Mouse (Mus musculus) cerebellum, adult 9-10 months (tissue): ENCODE results near the gene Srms.

Experiments used
- DNase-seq: peaks from one replicate; pipeline ENCODE4 v3.0.0; 2022

Gene Srms

DNA sequence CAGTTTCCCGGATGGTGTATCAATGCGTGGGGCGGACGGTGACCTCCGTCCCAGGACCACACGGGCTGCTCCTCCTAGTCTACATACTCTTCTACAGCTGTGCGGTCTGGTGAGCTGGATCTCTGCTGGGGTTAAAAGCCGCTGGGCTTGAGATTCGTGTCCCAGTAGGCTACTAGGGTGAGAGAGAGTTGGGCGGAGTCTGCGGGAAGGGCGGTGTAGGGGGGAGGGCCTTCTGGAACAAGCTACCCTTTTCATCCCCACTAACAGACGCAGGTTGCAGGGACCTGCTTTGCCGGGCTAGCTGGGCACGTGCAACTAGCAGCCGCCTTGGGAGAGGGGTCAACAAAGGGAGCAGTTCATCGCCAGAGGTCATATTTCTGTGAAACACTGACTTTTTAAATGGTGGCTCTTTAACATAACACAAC is at the start of gene Srms:
Srms (minus strand) TSS at position 165 of the 425 bp plus-strand sequence.
- no peak for DNase-seq

DNA sequence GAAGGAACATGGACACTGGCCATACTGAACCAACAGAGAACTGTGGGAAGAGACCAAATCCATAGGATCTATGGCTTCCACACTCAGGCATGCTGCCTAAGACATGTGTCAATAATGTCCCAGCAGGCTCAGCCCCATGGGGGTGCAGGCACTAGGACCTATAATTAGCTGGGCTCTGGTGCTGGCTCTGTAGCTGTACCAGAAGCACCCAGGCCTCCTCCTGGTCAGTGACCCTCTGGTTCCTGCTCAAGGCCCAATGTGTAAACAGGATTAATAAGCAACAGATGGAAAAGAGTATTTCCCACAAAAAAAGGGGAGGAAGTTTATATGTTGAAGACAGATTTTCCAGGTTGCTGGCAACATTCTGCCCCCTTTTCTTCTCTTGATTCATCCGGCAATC is 40.3 kb upstream of the Srms start:
- no peak for DNase-seq

DNA sequence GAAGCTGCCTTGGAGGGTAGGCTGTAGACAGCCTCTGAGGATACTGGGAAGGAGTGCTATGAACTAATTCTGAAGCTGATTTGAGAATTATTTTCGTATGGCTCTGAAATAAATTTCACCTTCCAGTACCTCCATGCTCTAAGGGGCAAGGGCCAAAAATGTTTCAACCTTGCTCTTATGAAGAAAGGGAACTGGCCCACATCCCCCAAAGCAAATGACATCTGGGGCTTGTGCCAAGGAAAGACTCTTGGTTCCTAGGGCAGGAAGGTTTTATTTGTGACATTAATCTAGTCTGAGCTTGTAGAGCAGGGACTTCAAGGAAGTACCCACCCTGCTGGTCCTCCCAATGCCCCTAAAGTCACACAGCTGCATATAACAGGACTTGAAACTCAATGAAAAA is 38.9 kb upstream of the Srms start:
- no peak for DNase-seq

DNA sequence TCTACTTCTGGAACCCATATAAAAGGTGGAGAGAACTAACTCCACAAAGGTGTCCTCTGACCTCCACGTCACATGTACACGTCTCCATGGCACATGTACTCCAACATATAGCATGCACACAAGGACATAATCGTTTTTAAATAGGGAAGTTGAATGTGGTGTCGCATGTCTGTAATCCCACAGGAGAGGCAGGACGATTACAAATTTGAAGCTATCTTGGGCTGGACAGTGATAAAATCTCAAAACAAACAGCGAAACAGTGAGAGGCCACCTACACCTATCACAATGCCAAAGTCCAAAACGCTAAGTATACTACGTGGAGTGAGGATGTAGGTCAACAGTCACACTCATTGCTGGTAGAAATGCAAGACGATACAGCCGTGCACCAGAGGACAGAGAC is 36.2 kb upstream of the Srms start:
- DNase-seq: no peak

DNA sequence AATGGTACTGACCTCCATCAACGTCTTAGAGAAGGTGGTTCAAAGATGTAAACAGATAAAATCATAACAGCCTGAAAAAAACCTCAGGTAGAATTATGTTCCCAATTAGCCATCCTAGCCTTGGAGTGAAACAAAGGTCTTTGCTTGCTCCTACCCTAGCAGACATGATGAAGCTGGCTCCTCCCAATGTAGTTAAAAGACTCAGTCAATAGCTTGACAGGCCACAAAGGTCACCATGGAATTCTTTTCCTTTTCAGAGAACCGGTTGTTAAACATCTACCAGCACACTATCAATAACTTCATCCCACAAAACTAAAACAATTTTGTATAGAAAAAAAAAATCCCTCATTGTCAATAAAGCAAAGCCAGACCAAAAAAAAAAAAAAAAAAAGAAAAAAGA is 32.0 kb upstream of the Srms start:
- DNase-seq: no peak

DNA sequence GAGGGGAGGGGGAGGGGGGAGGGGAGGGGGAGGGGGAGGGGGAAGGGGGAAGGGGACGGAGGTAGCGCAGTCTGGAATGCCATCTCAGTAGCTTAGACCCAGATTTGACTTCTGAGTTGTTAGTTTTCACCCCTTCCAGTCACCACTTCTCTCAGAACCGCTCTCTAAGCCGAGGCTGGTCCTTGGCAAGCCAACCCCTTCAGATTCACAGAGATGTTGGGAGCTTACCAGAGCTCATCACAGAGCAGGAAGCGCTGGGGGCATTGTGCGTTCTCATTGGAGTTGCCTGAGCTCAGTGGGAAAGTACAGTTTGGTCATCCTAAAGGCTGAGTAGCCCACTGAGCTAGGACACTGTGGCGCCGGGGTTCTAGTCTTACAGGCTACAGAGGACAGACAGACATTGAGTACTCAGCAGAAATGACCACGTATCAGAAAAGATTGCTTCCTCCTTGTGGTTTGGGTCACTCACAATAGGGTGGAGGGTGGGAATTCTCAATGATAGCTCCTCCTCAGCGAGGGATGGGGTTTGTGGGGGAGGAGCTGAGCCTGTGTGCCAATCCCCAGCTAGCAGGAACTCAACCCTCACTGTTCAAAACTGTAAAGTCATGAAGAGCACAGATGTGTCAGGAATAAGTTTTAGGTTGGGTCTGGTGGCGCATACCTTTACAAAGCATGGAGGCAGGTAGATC is 30.9 kb upstream of the Srms start:
- no peak for DNase-seq

DNA sequence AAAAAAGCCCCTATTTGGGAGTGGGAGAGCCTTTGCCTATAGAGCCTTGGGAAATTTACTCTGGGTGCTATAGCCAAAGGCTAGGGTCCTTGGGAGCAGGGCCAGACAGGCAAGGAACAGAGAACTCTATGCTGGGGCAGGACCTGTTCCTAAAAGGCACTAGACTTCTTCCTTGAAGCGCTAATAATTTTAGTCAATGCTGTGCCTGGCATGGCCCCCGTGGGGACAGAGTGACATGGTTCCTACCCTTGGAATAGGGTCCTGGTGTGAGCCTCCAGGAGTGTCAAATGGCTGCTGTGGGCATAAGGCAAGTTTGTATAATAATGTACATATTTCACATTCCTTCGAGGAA is 29.3 kb upstream of the Srms start:
- DNase-seq: no peak

DNA sequence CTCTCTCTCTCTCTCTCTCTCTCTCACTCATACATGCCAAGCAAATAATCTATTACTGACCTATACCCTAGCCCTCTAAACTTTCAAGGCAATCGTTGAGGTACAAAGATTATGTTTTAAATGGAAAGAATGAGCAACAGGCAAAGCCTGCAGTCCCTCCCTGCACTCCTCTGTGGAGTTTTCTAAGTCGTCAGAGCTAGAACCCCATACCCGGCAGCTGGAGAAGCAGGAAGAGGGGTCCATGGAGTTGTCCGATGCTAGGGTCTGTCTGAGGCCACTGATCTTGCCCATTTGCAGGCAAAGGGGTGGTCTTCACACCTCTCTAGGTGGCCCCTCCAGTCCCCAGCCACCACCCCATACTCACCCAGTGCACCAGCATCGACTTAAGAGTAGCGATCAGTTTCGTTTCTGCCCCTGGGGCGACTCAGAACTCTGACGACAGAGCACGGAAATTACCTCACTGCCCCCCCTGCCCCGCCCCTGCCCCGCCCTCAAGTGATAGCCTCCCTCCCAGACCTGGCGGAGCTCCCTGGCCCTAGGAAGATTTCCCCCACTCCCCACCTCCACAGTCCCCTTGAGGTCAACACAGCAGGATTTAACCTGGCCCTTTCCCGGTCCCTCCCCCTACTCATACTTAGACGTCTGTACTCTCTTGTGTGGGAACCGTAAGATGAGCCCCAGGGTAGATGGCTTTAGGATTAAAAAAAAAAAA is 28.8 kb upstream of the Srms start, which contains the start of gene Helz2:
Helz2 (minus strand) TSS at position 426 of the 712 bp plus-strand sequence.
- DNase-seq: no peak

DNA sequence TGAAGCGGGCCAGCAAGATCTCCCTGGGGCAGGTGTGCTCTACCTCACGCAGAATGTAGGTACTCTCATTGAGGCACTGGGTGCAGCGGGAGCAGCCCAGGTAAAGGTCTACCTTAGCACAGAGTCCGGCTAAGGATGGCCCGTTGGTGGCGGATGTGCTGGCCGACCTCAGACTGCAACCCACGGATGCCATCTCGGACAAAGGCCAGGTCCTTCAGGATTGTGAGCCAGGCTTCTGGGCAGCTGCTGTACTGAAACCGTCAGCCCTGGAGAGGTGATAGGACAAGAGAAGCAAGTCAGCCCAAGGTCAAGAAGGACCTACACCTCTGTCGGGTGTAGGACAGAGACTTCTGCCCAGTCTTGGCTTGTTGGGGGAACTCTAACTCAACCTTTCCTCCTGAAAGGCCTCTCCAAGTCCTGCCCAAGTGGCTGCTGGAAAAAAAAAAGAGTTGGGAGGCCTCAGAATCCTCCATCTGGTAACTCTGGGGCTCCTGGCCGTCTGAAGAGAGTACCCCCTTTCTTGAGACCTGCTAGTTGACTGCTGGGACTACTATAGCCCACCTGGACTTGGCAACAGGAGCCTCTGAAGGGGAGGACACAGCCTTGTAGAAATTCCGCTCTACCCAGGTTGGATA is 27.9 kb upstream of the Srms start:
- DNase-seq: no peak

DNA sequence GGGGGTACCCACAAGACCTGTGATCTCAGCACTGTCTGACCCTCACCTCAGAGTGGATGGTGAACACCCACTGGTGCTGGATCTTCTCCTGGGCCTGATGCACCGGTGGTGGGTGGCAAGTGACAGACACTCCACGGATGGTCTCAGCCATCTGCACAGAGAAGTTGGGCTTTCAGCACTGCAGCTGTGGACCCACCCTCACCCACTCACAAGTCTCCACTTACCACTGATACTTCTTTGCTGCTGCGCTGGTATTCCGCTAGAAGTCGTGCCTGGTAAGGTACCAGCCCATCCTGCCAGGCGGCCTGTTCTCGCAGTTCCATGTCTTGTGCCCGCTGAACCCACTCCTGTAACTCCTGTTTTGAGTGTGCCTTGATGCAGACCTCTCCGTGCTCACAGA is 26.3 kb upstream of the Srms start:
- no peak for DNase-seq

DNA sequence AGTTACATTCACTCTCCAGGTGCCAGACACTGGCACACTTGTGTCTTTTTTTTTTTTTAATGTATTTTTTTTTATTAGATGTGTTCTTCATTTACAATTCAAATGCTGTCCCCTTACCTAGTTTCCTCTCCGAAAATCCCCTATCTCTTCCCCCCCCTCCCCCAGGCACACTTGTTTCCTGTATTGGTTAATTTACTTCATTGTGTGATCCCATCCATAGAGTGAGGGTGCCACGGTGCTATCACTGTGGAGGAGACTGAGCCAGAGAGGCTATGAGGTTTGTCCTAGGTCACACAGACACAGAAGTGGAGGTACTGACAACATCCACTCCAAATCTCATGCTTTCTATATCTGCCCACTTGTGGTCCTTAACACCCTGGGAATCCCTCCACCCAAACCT is 25.9 kb upstream of the Srms start:
- no peak for DNase-seq

DNA sequence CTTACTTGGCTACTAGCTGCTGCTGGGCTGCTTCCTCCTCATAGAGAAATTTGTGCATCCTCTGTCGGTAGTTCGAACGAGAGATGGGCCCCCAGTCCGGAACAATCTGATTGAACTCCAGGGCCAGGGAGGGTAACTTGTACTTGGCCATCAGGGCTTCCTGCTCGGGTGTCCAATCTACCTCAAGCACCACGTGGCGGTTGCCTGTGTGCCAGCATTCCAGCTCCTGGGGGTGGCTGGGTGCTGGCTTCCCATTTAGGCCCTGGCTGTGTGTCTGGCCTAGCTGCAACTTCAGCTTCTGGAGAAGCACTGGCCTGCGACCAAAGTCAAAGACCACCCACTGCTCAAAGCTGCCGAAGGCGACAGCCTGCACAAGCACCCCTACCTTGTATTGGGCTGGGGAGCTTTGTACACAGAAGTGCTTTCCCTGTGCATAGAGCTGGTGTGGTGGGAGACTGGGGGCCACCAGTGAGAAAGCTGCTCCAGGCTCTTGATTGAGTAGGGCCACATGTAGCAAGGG is 25.2 kb upstream of the Srms start:
- no peak for DNase-seq

DNA sequence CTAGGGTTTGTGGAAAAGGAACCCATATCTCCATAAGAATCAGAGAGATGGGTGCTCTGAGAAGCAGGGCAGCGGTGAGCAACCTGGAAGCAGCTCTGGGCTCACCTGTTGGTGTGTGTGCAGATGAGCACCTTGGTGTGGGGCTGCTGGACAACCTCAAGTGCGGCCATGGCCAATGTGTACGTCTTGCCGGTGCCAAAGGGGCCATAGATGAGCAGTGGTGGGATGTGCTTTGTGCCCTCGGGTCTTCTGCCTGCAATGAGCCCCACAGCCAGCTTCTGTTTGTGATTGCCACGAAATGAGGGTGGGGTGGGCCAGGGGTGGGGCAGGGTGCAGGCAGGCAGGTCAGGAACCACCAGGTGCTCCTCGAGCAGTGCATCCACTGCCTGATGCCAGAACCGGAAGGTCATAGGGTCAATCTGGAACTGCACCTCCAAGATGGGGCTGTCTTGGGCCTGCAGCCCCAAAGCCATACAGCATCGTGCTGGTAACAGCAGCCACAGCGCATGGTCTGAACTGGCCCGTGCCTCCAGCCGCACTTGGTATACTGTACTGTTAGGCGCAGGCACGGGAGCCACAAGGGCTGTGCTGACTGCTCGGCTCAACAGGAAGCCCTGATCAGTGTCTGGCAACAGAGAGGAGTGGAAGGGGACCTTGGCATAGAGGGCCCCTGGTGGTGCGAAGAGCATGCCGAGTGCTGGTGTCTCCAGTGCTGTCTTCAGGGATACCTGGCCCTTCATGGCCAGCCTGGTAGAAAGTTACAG is 24.4 kb upstream of the Srms start:
- no peak for DNase-seq

DNA sequence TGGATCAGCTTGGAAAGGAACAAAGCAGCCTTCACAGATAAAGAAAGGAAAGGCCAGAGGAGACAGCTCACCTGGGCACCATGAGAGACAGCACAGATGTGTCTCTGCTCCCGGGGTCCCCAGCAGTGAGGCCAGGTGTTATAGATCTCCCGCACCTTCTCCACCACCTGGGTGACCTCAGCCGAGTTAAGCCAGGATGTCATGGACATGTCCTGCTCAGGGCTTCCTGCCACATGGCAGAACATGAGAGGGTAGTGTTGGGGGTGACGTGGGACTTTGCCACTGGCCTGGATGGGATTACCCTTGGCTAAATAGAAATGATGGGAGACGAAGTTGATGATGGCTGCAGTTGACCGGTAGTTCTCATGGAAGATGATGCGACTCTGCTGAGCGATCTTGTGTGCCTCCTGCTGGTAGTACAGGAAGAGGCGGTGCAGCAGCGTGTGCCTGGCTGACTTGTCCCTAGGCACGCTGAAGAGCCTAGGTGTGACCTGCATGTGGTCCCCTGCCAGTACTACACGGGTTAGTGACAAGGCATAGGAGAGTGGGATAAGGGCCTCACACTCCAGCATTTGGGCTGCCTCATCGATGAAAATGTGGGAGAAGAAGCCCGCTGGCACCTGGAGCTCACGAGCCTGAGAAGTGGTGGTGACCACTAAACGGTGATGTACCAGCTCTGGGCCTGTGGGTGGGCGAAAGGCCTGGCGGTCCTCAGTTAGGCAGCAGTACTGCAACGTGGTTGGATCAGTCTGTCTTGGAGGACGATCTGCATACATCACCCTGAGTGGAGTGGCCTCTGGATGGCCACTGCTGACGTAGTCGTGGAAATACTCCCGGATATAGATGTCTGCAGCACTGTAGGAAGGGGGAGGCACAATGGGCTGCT is 22.9 kb upstream of the Srms start:
- DNase-seq: no peak

DNA sequence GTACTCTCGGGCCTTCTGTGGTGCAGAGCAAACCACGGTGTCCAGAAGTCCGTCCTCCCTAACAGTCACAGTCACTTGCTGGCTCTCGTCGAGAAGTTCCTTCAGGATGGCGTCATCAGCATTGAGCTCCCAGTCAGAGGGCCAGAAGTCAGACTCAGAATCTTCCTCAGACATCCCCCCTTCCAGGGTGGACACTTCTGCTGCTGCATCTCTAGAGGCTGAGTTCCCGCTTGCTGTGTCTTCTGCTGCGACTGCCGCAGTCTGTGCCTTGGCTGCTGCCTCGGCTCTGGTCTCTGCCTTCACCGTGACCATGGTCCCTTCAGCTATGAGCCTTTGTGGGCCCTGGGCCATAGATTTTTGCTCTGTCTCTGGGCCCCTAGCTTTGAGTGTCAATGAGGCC is 21.7 kb upstream of the Srms start:
- no peak for DNase-seq

DNA sequence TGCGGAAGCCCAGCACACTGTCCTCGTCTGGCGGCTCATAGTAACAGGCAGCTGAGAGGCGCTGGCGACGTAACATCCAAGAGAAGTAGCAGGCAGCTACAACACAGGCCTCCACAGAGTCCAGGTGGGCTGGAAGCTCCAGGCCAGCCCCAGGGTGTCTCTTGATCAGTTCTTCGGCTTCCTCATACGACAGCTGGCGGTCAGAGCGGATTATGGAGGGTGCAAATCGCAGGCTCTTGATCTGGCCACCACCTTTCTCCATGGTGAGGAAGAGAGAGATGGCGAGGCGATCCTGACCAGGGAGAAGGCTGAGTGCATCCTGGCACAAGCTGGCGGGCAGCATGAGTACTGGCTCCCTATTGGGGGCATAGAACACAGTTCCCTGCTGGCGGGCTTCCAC is 20.5 kb upstream of the Srms start:
- DNase-seq: no peak

DNA sequence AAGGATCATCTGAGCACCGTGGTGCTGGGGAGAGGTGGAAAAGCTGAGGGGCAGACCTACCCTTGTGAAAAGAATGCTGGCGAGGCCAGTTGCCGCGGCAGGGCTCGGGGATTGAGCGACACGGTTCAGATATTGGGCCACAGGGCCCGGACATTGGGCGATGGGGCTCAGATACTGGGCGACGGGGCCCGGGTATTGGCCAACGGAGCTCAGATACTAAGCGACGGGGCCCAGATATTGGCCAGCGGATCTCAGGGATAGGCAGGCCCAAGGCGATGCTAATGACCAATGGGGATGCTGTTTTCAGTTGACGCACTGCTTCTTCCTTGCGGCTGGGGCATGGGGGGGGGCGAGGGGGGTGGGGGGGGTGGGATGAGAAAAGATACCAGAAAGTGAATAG is 18.2 kb upstream of the Srms start:
- DNase-seq: peak; percentile 62

DNA sequence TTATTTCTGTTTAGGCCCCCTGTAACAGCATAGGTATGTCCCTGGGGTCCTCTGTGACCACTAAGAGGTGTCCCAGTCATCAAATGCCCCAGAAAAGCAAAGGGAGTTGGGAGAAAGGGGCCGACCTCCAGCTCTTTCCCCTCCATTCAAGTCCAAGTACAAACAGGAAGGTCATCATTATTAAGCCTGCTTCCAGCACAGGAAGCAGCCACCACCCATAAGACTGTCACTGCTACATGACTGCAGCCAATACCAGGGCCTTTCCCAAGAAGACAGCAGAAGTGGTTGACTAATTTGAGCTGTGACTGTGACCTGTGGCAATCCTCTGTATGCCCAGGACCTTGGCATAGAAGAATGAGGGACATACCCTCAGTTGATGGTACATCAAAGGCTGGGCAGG is 15.3 kb upstream of the Srms start:
- DNase-seq: no peak

DNA sequence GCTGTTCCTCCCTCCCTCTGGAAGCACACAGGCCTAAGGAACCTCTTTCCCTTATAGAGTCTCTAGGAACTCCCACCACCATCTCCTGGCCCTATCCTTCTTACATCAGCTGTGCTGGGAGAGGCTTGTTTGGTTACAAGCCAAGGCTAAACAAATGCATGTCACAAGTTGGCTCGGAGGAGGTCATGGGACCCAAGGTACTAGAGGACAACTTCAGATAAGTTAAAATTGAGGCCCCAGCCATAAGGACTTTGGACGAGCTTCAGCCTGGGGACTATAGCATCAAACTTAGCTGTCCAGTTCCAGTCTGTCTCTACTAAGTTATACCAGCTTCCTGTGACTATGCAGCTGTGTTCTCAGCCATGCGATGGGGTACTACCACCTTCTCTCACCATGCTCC is 14.1 kb upstream of the Srms start:
- DNase-seq: no peak

DNA sequence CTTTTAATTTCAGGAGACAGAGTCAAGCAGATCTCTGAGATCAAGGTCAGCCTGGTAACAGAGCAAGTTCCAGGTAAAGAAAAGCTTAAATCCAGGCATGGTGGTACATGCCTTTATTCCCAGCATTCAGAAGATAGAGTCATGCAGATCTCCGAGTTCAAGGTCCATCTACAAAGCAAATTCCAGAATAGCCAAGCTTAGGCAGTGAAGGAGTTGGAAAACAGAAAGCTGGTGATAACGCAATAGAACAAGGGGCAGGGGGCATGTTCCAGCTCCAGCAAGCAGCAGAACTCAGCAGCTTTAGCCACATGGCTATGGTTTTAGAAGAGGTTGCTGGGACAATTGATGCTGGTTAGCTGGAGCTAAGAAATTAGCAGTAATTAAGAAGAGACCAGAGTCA is 12.0 kb upstream of the Srms start:
- DNase-seq: no peak

DNA sequence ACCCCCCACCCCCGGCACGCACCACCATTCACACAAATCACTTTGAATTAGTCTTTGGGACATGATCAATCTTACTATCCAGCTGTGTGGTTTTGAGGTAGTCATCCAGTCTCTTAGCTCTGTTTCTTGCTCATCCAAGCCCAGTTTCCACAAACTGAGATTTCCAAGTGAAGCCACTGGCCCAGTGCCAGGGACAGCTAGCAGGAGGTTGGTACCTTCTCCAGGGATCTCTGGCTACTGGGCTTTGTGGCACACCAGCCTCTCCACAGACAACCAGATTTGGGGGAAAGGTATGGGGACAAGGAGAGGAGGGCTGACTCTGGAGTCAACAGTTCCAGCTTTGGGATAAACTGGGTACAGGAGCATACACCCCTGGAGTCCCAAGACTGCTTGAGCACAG is 7.4 kb upstream of the Srms start:
- DNase-seq: peak; percentile 33

DNA sequence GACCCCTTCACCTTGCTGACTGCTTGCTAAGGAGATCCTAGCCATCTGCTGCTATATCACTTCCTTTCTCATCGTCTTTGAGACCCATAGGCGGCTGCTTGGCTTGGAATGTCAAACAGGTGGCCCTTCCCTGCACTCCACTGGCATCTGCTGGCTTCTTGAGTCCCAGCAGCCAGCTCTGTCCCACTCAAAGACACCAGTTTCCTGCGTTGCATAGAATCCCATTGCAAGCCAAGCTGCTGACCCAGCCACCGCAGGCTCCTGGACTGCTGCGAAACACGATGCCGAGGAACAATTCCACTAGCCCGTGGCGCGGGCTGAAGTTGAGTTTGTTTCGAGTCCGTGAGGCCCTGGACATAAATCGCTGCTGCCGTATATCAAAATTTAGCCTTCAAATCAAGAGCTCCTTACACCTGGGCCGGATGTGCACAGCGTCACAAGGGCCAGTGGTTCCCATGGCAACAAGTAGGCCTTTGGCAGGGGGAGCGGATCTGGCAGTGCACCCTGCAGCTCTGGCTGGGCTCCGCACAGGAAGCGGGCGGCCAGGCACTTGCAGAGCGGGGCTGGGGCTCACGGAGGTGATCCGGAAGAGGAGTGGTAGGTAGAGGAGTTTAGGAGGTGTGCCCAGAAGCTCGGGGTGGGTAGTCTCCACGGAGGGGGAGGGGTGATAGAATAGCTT is 6.7 kb upstream of the Srms start, which contains the start of gene Fndc11:
Fndc11 (plus strand) TSS at position 476 of the 679 bp plus-strand sequence.
- peak; percentile 66 for DNase-seq
